Mouse (Mus musculus) cerebellum, adult 8-10 months (tissue): ENCODE results near the gene Arrdc2.

ENCODE experiments used
- DNase-seq: peaks from one replicate; pipeline ENCODE4 v3.0.0; 2022

The Arrdc2 gene

GRCm38 (mm10) chr8:70863956-70864711 lies 24.6 kb upstream of the Arrdc2 start:
- DNase-seq: no peak

- DNase-seq: no peak
Observed at GRCm38 (mm10) chr8:70862824-70863641, 23.5 kb upstream of the Arrdc2 start, which contains the start of gene Kcnn1. Kcnn1 (minus strand) TSS chr8:70863258.

- no peak for DNase-seq
Observed at GRCm38 (mm10) chr8:70857516-70857915, 18.0 kb upstream of the Arrdc2 start.

GRCm38 (mm10) chr8:70856541-70857197 lies 17.1 kb upstream of the Arrdc2 start:
- DNase-seq: peak; percentile 82

GRCm38 (mm10) chr8:70856028-70856427 lies 16.5 kb upstream of the Arrdc2 start:
- no peak for DNase-seq

- no peak for DNase-seq
Observed at GRCm38 (mm10) chr8:70853863-70854262, 14.3 kb upstream of the Arrdc2 start.

GRCm38 (mm10) chr8:70852595-70853231 lies 13.2 kb upstream of the Arrdc2 start:
- DNase-seq: no peak

GRCm38 (mm10) chr8:70851837-70852236 lies 12.3 kb upstream of the Arrdc2 start:
- no peak for DNase-seq

GRCm38 (mm10) chr8:70850947-70851346 lies 11.4 kb upstream of the Arrdc2 start:
- no peak for DNase-seq

GRCm38 (mm10) chr8:70850132-70850845 lies 10.8 kb upstream of the Arrdc2 start:
- DNase-seq: no peak

- DNase-seq: no peak
Observed at GRCm38 (mm10) chr8:70849333-70849990, 9.9 kb upstream of the Arrdc2 start.

GRCm38 (mm10) chr8:70846371-70847154 lies 7.0 kb upstream of the Arrdc2 start:
- DNase-seq: no peak

GRCm38 (mm10) chr8:70845108-70845507 lies 5.6 kb upstream of the Arrdc2 start:
- no peak for DNase-seq

- peak; percentile 87 for DNase-seq
Observed at GRCm38 (mm10) chr8:70844523-70844922, 5.0 kb upstream of the Arrdc2 start.

- no peak for DNase-seq
Observed at GRCm38 (mm10) chr8:70843941-70844340, 4.4 kb upstream of the Arrdc2 start.

- no peak for DNase-seq
Observed at GRCm38 (mm10) chr8:70843214-70843773, 3.8 kb upstream of the Arrdc2 start.

GRCm38 (mm10) chr8:70842484-70842883 lies 3.0 kb upstream of the Arrdc2 start:
- no peak for DNase-seq

- peak; percentile 91 for DNase-seq
Observed at GRCm38 (mm10) chr8:70841147-70842072, 1.9 kb upstream of the Arrdc2 start.

GRCm38 (mm10) chr8:70840590-70840989 lies 1.1 kb upstream of the Arrdc2 start:
- no peak for DNase-seq
